Mouse (Mus musculus): ENCODE results near the gene A430078G23Rik. TPM values are rescaled to one million over a fixed set of nuclear protein-coding genes. Genes with fewer than 3 reads are reported as not detected.

The A430078G23Rik gene
- polyA plus RNA-seq, 1 experiment from 2014 or later = 0.19 TPM

DNA sequence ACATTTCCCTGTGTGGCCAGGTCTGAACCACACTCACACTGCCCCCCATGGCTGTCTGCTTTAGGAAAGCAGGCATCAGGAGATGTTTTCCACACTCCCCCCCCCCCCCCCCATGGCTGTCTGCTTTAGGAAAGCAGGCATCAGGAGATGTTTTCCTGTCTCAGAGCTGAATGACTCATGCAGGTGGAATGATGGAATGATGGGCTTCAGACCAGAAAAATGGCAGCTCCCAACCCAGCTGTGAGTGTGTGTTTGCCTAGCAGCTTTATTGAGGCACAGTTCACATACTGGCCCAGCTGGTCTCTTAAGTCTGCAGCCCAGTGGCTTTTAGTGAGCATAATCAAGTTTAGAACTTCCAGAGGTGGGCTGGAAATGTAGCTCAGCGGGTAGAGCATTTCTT lies 64.9 kb downstream of the A430078G23Rik start:
- Histone ChIP-seq H3K27me3 (replicated peaks) (no peaks in the 10 kb centered on the region), H3K4me3 (replicated peaks) (no peak overlapping the region), H3K9ac (no peak overlapping the region), H3K9me3 (no peaks in the 10 kb centered on the region), H3K4me2 (replicated peaks) (no peak overlapping the region), H3K27ac (peak overlapping the region; percentile 48; the same call in 1 of the 2 replicates), H3K4me1 (replicated peaks) (peaks cover 3% of the 10 kb centered on the region; the same call in 1 of the 2 replicates), H3K36me3 (no peaks in the 10 kb centered on the region)
- peak; percentile 48 for ATAC-seq
- WGBS = 75% methylated on average over 1 of the region's 1 CpGs

- Histone ChIP-seq H3K4me1 (replicated peaks) (peaks cover 3% of the 10 kb centered on the region; the same call in 1 of the 2 replicates), H3K4me3 (replicated peaks) (no peak overlapping the region), H3K27ac (no peak overlapping the region), H3K36me3 (no peaks in the 10 kb centered on the region), H3K9me3 (no peaks in the 10 kb centered on the region), H3K4me2 (replicated peaks) (no peak overlapping the region), H3K9ac (no peak overlapping the region), H3K27me3 (replicated peaks) (no peaks in the 10 kb centered on the region)
- no peak for ATAC-seq
- 67% methylated on average over 10 of the region's 10 CpGs for WGBS
These were observed 67.0 kb downstream of the A430078G23Rik start for GRCm38 (mm10) chr8:3420105-3420706.

DNA sequence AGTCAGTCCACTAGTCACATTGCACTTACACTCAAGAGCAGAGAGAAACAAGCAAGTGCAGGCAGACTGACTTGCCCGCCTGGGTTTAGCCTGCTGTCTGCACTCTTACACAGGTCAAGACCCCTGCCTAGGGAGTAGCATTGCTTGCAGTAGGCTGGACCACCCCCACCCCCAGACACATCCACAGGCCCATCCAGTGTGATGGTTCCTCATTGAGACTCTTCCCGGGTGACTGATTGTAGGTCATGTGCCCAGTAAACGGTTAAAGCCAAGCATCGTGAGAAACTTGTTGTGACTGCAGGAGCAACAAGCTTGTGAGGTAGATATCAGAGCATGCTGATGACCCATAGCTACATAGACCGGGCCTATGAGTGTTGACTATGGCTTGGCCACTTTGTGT lies 68.3 kb downstream of the A430078G23Rik start:
- 89% methylated on average over 5 of the region's 5 CpGs for WGBS
- no peak overlapping the region for H3K4me2 ChIP-seq (replicated peaks)
- H3K36me3 ChIP-seq = no peaks in the 10 kb centered on the region
- no peaks in the 10 kb centered on the region for H3K27me3 ChIP-seq (replicated peaks)
- ATAC-seq = no peak
- H3K4me1 ChIP-seq (replicated peaks) = peaks cover 3% of the 10 kb centered on the region; the same call in 1 of the 2 replicates
- H3K4me3 ChIP-seq (replicated peaks) = no peak overlapping the region
- no peak overlapping the region for H3K9ac ChIP-seq
- H3K27ac ChIP-seq = no peak overlapping the region
- H3K9me3 ChIP-seq = no peaks in the 10 kb centered on the region

- Histone ChIP-seq H3K4me1 (replicated peaks) (no peaks in the 10 kb centered on the region), H3K9ac (no peak overlapping the region), H3K4me3 (replicated peaks) (no peak overlapping the region), H3K27ac (no peak overlapping the region), H3K27me3 (replicated peaks) (no peaks in the 10 kb centered on the region), H3K36me3 (0 out of 2 replicates have a peak, but pooled peaks cover 3% of the 10 kb centered on the region), H3K4me2 (replicated peaks) (no peak overlapping the region), H3K9me3 (no peaks in the 10 kb centered on the region)
- 64% methylated on average over 5 of the region's 5 CpGs for WGBS
- ATAC-seq = peak; percentile 67
These were observed 72.0 kb downstream of the A430078G23Rik start for GRCm38 (mm10) chr8:3425217-3425616.

DNA sequence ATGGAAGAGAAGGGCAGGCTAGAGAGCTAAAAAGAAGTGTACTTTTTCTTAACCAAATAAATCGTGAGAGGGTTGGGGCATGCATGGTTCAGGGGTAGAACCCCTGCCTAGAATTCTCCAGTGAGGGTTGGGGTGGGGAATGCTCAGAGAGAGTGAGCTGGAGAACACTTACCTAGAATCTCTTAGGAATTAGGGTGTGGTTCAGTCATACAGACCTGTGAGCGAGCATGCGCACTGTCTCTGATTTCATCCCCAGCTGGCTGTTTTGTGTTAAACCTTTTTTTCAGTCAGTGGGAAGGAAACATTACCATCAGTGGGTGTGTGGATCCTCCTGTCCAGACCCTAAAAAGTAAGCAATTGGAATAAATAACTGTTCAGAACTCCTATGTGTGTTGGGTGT lies 73.0 kb downstream of the A430078G23Rik start:
- 80% methylated on average over 3 of the region's 3 CpGs for WGBS
- no peak overlapping the region for H3K27ac ChIP-seq

DNA sequence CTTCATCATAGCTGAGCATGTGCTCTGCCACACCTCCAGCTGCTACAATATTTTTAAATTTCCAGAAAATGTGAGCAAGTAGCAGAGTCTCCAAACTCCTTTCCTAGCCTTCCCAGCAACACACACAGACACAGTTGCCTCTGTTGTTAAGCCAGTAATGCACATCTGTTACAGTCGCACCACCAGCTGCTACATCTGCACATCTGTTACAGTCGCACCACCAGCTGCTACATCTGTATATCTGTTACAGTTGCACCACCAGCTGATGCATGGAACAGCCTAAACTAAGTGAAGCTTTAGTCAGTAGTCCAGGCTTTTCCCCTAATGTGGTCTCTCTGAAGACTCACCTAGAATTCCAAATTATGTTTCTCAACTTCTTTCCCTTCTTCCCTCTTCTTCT lies 75.2 kb downstream of the A430078G23Rik start:
- H3K4me1 ChIP-seq (replicated peaks) = no peaks in the 10 kb centered on the region
- no peak overlapping the region for H3K4me2 ChIP-seq (replicated peaks)
- H3K27ac ChIP-seq = no peak overlapping the region
- no peak overlapping the region for H3K4me3 ChIP-seq (replicated peaks)
- H3K9ac ChIP-seq = no peak overlapping the region
- 74% methylated on average over 2 of the region's 2 CpGs for WGBS
- peaks cover 15% of the 10 kb centered on the region; the same call in 1 of the 2 replicates for H3K36me3 ChIP-seq
- no peaks in the 10 kb centered on the region for H3K9me3 ChIP-seq
- no peaks in the 10 kb centered on the region for H3K27me3 ChIP-seq (replicated peaks)
- ATAC-seq = no peak

More for the DNA sequence above, 73.0 kb downstream of the A430078G23Rik start:
- Histone ChIP-seq H3K4me1 (replicated peaks) (no peaks in the 10 kb centered on the region), H3K9me3 (no peaks in the 10 kb centered on the region), H3K4me3 (replicated peaks) (no peak overlapping the region), H3K4me2 (replicated peaks) (no peak overlapping the region), H3K9ac (no peak overlapping the region), H3K27me3 (replicated peaks) (no peaks in the 10 kb centered on the region), H3K36me3 (0 out of 2 replicates have a peak, but pooled peaks cover 3% of the 10 kb centered on the region)
- peak; percentile 32; the same call in 1 of the 2 replicates for ATAC-seq

- H3K4me2 ChIP-seq (replicated peaks) = no peak overlapping the region
- ATAC-seq = no peak
- no peak overlapping the region for H3K27ac ChIP-seq
- H3K36me3 ChIP-seq = peaks cover 15% of the 10 kb centered on the region; the same call in 1 of the 2 replicates
- H3K27me3 ChIP-seq (replicated peaks) = no peaks in the 10 kb centered on the region
- H3K4me1 ChIP-seq (replicated peaks) = no peaks in the 10 kb centered on the region
- H3K9me3 ChIP-seq = no peaks in the 10 kb centered on the region
- H3K4me3 ChIP-seq (replicated peaks) = no peak overlapping the region
- WGBS = 75% methylated on average over 2 of the region's 2 CpGs
- no peak overlapping the region for H3K9ac ChIP-seq
These were observed 76.8 kb downstream of the A430078G23Rik start for GRCm38 (mm10) chr8:3429966-3430365.

- no peak overlapping the region for H3K27ac ChIP-seq
- H3K36me3 ChIP-seq = peaks cover 15% of the 10 kb centered on the region; the same call in 1 of the 2 replicates
- H3K4me3 ChIP-seq (replicated peaks) = no peak overlapping the region
- no peak overlapping the region for H3K4me2 ChIP-seq (replicated peaks)
- H3K9me3 ChIP-seq = no peaks in the 10 kb centered on the region
- H3K9ac ChIP-seq = no peak overlapping the region
- H3K4me1 ChIP-seq (replicated peaks) = no peaks in the 10 kb centered on the region
- ATAC-seq = no peak
- no peaks in the 10 kb centered on the region for H3K27me3 ChIP-seq (replicated peaks)
- WGBS = 74% methylated on average over 3 of the region's 3 CpGs
These were observed 77.9 kb downstream of the A430078G23Rik start for GRCm38 (mm10) chr8:3431113-3431512.

GRCm38 (mm10) chr8:3436492-3436891 lies 83.3 kb downstream of the A430078G23Rik start:
- H3K27me3 ChIP-seq (replicated peaks) = no peaks in the 10 kb centered on the region
- H3K27ac ChIP-seq = no peak overlapping the region
- H3K4me1 ChIP-seq (replicated peaks) = no peaks in the 10 kb centered on the region
- H3K36me3 ChIP-seq = peaks cover 41% of the 10 kb centered on the region
- no peak overlapping the region for H3K4me3 ChIP-seq (replicated peaks)
- no peaks in the 10 kb centered on the region for H3K9me3 ChIP-seq
- H3K4me2 ChIP-seq (replicated peaks) = no peak overlapping the region
- no peak for ATAC-seq
- H3K9ac ChIP-seq = no peak overlapping the region
- 83% methylated on average over 5 of the region's 6 CpGs for WGBS

GRCm38 (mm10) chr8:3439510-3439909 lies 86.3 kb downstream of the A430078G23Rik start:
- H3K36me3 ChIP-seq = peaks cover 28% of the 10 kb centered on the region
- H3K4me2 ChIP-seq (replicated peaks) = no peak overlapping the region
- H3K9me3 ChIP-seq = no peaks in the 10 kb centered on the region
- no peaks in the 10 kb centered on the region for H3K4me1 ChIP-seq (replicated peaks)
- H3K9ac ChIP-seq = no peak overlapping the region
- H3K27me3 ChIP-seq (replicated peaks) = no peaks in the 10 kb centered on the region
- no peak overlapping the region for H3K4me3 ChIP-seq (replicated peaks)
- WGBS = 71% methylated on average over 12 of the region's 12 CpGs
- H3K27ac ChIP-seq = no peak overlapping the region
- ATAC-seq = no peak

Other genes with a start within 250 kb of the A430078G23Rik start
- 31.8 and 38.6 TPM in 2 replicates for gene Insr, start 73.8 kb upstream of the A430078G23Rik start, polyA plus RNA-seq (2015; fragmentation: Nextera tagmentation; extraction: Ambion mirVana)
- gene Arhgef18, start 39.6 kb downstream of the A430078G23Rik start, polyA plus RNA-seq (2015; fragmentation: Nextera tagmentation; extraction: Ambion mirVana) = 6.6 and 7.0 TPM in 2 replicates
- 8.9 and 15.2 TPM in 2 replicates for gene Pex11g, start 114.3 kb downstream of the A430078G23Rik start, polyA plus RNA-seq (2015; fragmentation: Nextera tagmentation; extraction: Ambion mirVana)
- gene Tex45, start 117.4 kb downstream of the A430078G23Rik start, polyA plus RNA-seq (2015; fragmentation: Nextera tagmentation; extraction: Ambion mirVana) = not detected in 2 replicates
- 31.3 and 32.6 TPM in 2 replicates for gene Zfp358, start 139.7 kb downstream of the A430078G23Rik start, polyA plus RNA-seq (2015; fragmentation: Nextera tagmentation; extraction: Ambion mirVana)
- 52.4 and 60.9 TPM in 2 replicates for gene Mcoln1, start 147.0 kb downstream of the A430078G23Rik start, polyA plus RNA-seq (2015; fragmentation: Nextera tagmentation; extraction: Ambion mirVana)
- gene Pnpla6, start 162.0 kb downstream of the A430078G23Rik start, polyA plus RNA-seq (2015; fragmentation: Nextera tagmentation; extraction: Ambion mirVana) = 34.4 and 36.7 TPM in 2 replicates
- gene C330021F23Rik, start 214.6 kb downstream of the A430078G23Rik start, polyA plus RNA-seq (2015; fragmentation: Nextera tagmentation; extraction: Ambion mirVana) = 5.0 and 5.1 TPM in 2 replicates
- 21.0 and 24.4 TPM in 2 replicates for gene Camsap3, start 233.9 kb downstream of the A430078G23Rik start, polyA plus RNA-seq (2015; fragmentation: Nextera tagmentation; extraction: Ambion mirVana)

Data from intestine, embryonic 15.5 days (tissue).